Comparison of ENCODE assay signal across 9 mouse cellular contexts in genomic region chr4:116175711-116176542, GRCm38 (mm10). TPM values are rescaled to one million over a fixed set of nuclear protein-coding genes. Genes with fewer than 3 reads are reported as not detected.
DNase-seq lines count a peak whose midpoint lies in the region; ATAC-seq and TF ChIP-seq lines count a peak whose summit lies in the region.
"Had no signal": no experiment of that assay in that cellular context is flagged by ENCODE, and none has a peak within 500 bp of the region (broad histone marks: within the 10 kb centered on the region; RNA-seq: fewer than 3 reads in every experiment).

No protein-coding gene starts in this region.

- no peaks in the 10 kb centered on the region for H3K79me2 ChIP-seq in myocyte (ENCODE audit: control insufficient read depth, insufficient read depth)

- H3K4me3 ChIP-seq in kidney, embryonic 15.5 days (replicated peaks) = peak overlapping the region; percentile 30
- H3K4me3 ChIP-seq in brown adipose tissue, adult 24 weeks (ENCODE audit: insufficient read depth, low read depth, low read length) = peak overlapping the region; percentile 33
- H3K4me3 ChIP-seq in forebrain, embryonic 16.5 days (replicated peaks; ENCODE audit: low read length) = no peak overlapping the region
- H3K4me3 ChIP-seq in limb, embryonic 10.5 days = peak overlapping the region; percentile 21; the same call in 1 of the 2 replicates
- no peak overlapping the region for H3K4me3 ChIP-seq in myocyte

- H3K4me1 ChIP-seq in kidney, embryonic 15.5 days = peaks cover 39% of the 10 kb centered on the region
- peaks cover 22% of the 10 kb centered on the region for H3K4me1 ChIP-seq in brown adipose tissue, adult 24 weeks (ENCODE audit: control insufficient read depth, insufficient read depth, insufficient read length, low read length)
- peaks cover 17% of the 10 kb centered on the region for H3K4me1 ChIP-seq in forebrain, embryonic 16.5 days (replicated peaks; ENCODE audit: control insufficient read depth, insufficient read depth, low read length)
- H3K4me1 ChIP-seq in limb, embryonic 10.5 days = peaks cover 35% of the 10 kb centered on the region

- peak overlapping the region; percentile 52 for H3K4me2 ChIP-seq in kidney, embryonic 15.5 days
- peak overlapping the region; percentile 41 for H3K4me2 ChIP-seq in forebrain, embryonic 16.5 days (ENCODE audit: low read length)
- peak overlapping the region; percentile 68 for H3K4me2 ChIP-seq in myocyte (ENCODE audit: low read depth)

- no peaks in the 10 kb centered on the region for H3K9me3 ChIP-seq in kidney, embryonic 15.5 days (replicated peaks)
- H3K9me3 ChIP-seq in forebrain, embryonic 16.5 days (ENCODE audit: control insufficient read depth, low read length) = no peaks in the 10 kb centered on the region
- no peaks in the 10 kb centered on the region for H3K9me3 ChIP-seq in limb, embryonic 10.5 days (replicated peaks)

- no peak for DNase-seq in kidney, postnatal 25 days
- DNase-seq in limb, embryonic 10.5 days (ENCODE audit: low spot score) = no peak
- no peak for DNase-seq in adrenal gland, postnatal 14 days
- DNase-seq in layer of hippocampus, adult 18-20 months (ENCODE audit: low spot score in 2 of 2) = no peak

- no peak for TF ChIP-seq POLR2A in myocyte (IDR thresholded peaks at IDR 0.05; ENCODE audit: insufficient read length, low read depth)

- H3K36me3 ChIP-seq in kidney, embryonic 15.5 days = no peaks in the 10 kb centered on the region
- no peaks in the 10 kb centered on the region for H3K36me3 ChIP-seq in forebrain, embryonic 16.5 days (ENCODE audit: control insufficient read depth, insufficient read depth)
- H3K36me3 ChIP-seq in limb, embryonic 10.5 days = no peaks in the 10 kb centered on the region
- H3K36me3 ChIP-seq in myocyte (ENCODE audit: control insufficient read depth, insufficient read depth) = no peaks in the 10 kb centered on the region

- 66% methylated on average over 7 of the region's 7 CpGs for WGBS in kidney, embryonic 15.5 days
- 77% methylated on average over 7 of the region's 7 CpGs for WGBS in forebrain, embryonic 16.5 days
- 70% methylated on average over 7 of the region's 7 CpGs for WGBS in limb, embryonic 10.5 days

- peak overlapping the region; percentile 32; the same call in 1 of the 2 replicates for H3K9ac ChIP-seq in kidney, embryonic 15.5 days
- H3K9ac ChIP-seq in forebrain, embryonic 16.5 days (replicated peaks; ENCODE audit: low read depth, low read length) = no peak overlapping the region

- no peak overlapping the region for H3ac ChIP-seq in myocyte (ENCODE audit: control insufficient read depth, insufficient read length)

- H3K27me3 ChIP-seq in kidney, embryonic 15.5 days = no peaks in the 10 kb centered on the region
- H3K27me3 ChIP-seq in forebrain, embryonic 16.5 days (replicated peaks; ENCODE audit: control insufficient read depth, insufficient read depth, low read length) = no peaks in the 10 kb centered on the region
- no peaks in the 10 kb centered on the region for H3K27me3 ChIP-seq in limb, embryonic 10.5 days (ENCODE audit: low read depth, poor library complexity, severe bottlenecking)
- no peaks in the 10 kb centered on the region for H3K27me3 ChIP-seq in myocyte (ENCODE audit: control insufficient read depth, insufficient read depth, insufficient read length)

- ATAC-seq in kidney, embryonic 15.5 days (replicated peaks; ENCODE audit: low FRiP score) = no peak; the same call in none of the 2 replicates
- peak; percentile 57 for ATAC-seq in forebrain, embryonic 16.5 days

- peak overlapping the region; percentile 92 for H3K27ac ChIP-seq in kidney, embryonic 15.5 days
- peak overlapping the region; percentile 94 for H3K27ac ChIP-seq in brown adipose tissue, adult 24 weeks (replicated peaks; ENCODE audit: low read depth, low read length)
- H3K27ac ChIP-seq in forebrain, embryonic 16.5 days (ENCODE audit: low read length) = 0 out of 2 replicates have a peak overlapping the region, but pooled peaks have one; percentile 41
- H3K27ac ChIP-seq in limb, embryonic 10.5 days = peak overlapping the region; percentile 63

TF ChIP-seq in myocyte, 11 proteins besides CTCF, POLR2A, EP300 and RAD21:
- TF ChIP-seq SRF (IDR thresholded peaks at IDR 0.05; ENCODE audit: control insufficient read depth, insufficient read length, low read depth) = no peak
- no peak for TF ChIP-seq MYOD1 (IDR thresholded peaks at IDR 0.05; ENCODE audit: control insufficient read depth in 1 of 3, insufficient read length in 2 of 3, low read depth in 2 of 3)

RNA-seq across cellular contexts. Expression of gene Gm49337, which starts 2.7 kb away (rescaled TPM):
- polyA plus RNA-seq in kidney, embryonic 15.5 days (2015; fragmentation: Nextera tagmentation; extraction: Ambion mirVana) = not detected in 2 replicates
- not detected in 2 replicates for polyA plus RNA-seq in brown adipose tissue, adult 24 weeks (2012; ENCODE audit: insufficient read depth, insufficient read length, missing spikeins)
- not detected in 2 replicates for polyA plus RNA-seq in forebrain, embryonic 16.5 days (2015; fragmentation: Nextera tagmentation; extraction: Ambion mirVana)
- not detected in 2 replicates for polyA plus RNA-seq in limb, embryonic 10.5 days (2016; fragmentation: Nextera tagmentation; extraction: Ambion mirVana)
- polyA plus RNA-seq in myocyte (2012; fragmentation: generic; extraction: Trizol) = not detected
- total RNA-seq in adrenal gland, postnatal 14 days (2021) = not detected in 2 replicates
- 1 to 10 TPM; 1.5 to 3.6 TPM for total RNA-seq in layer of hippocampus, adult 18-20 months (2021)

RNA-seq across cellular contexts. Expression of gene 1700042G07Rik, which starts 2.8 kb away (rescaled TPM):
- polyA plus RNA-seq in kidney, embryonic 15.5 days (2015; fragmentation: Nextera tagmentation; extraction: Ambion mirVana) = not detected in 2 replicates
- polyA plus RNA-seq in brown adipose tissue, adult 24 weeks (2012; ENCODE audit: insufficient read depth, insufficient read length, missing spikeins) = not detected in 2 replicates
- polyA plus RNA-seq in forebrain, embryonic 16.5 days (2015; fragmentation: Nextera tagmentation; extraction: Ambion mirVana) = not detected in 2 replicates
- polyA plus RNA-seq in limb, embryonic 10.5 days (2016; fragmentation: Nextera tagmentation; extraction: Ambion mirVana) = not detected in 2 replicates
- not detected for polyA plus RNA-seq in myocyte (2012; fragmentation: generic; extraction: Trizol)
- total RNA-seq in adrenal gland, postnatal 14 days (2021) = not detected in 2 replicates
- not detected for total RNA-seq in layer of hippocampus, adult 18-20 months (2021)
- total RNA-seq: left cerebral cortex, adult 8-10 months had no signal

RNA-seq across cellular contexts. Expression of gene Tspan1, which starts 8.5 kb away (rescaled TPM):
- 2.1 and 6.4 TPM in 2 replicates for polyA plus RNA-seq in kidney, embryonic 15.5 days (2015; fragmentation: Nextera tagmentation; extraction: Ambion mirVana)
- polyA plus RNA-seq in brown adipose tissue, adult 24 weeks (2012; ENCODE audit: insufficient read depth, insufficient read length, missing spikeins) = not detected in 2 replicates
- 0.10 and 0.19 TPM in 2 replicates for polyA plus RNA-seq in forebrain, embryonic 16.5 days (2015; fragmentation: Nextera tagmentation; extraction: Ambion mirVana)
- not detected in 2 replicates for polyA plus RNA-seq in limb, embryonic 10.5 days (2016; fragmentation: Nextera tagmentation; extraction: Ambion mirVana)
- 0.16 TPM for polyA plus RNA-seq in myocyte (2012; fragmentation: generic; extraction: Trizol)
- total RNA-seq in adrenal gland, postnatal 14 days (2021) = not detected in 2 replicates
- total RNA-seq in layer of hippocampus, adult 18-20 months (2021) = not detected

RNA-seq across cellular contexts. Expression of gene Lurap1, which starts 24.8 kb away (rescaled TPM):
- polyA plus RNA-seq in kidney, embryonic 15.5 days (2015; fragmentation: Nextera tagmentation; extraction: Ambion mirVana) = 2.7 and 3.2 TPM in 2 replicates
- 17.5 and 22.9 TPM in 2 replicates for polyA plus RNA-seq in brown adipose tissue, adult 24 weeks (2012; ENCODE audit: insufficient read depth, insufficient read length, missing spikeins)
- polyA plus RNA-seq in forebrain, embryonic 16.5 days (2015; fragmentation: Nextera tagmentation; extraction: Ambion mirVana) = 2.6 and 2.7 TPM in 2 replicates
- 1.6 and 2.2 TPM in 2 replicates for polyA plus RNA-seq in limb, embryonic 10.5 days (2016; fragmentation: Nextera tagmentation; extraction: Ambion mirVana)
- 1.5 TPM for polyA plus RNA-seq in myocyte (2012; fragmentation: generic; extraction: Trizol)
- 12.4 and 18.1 TPM in 2 replicates for total RNA-seq in adrenal gland, postnatal 14 days (2021)
- 10 to 100 TPM; 22.9 to 24.6 TPM for total RNA-seq in layer of hippocampus, adult 18-20 months (2021)

RNA-seq across cellular contexts. Expression of gene Pik3r3, which starts 45.5 kb away (rescaled TPM):
- 21.3 and 21.6 TPM in 2 replicates for polyA plus RNA-seq in kidney, embryonic 15.5 days (2015; fragmentation: Nextera tagmentation; extraction: Ambion mirVana)
- 3.0 and 4.6 TPM in 2 replicates for polyA plus RNA-seq in brown adipose tissue, adult 24 weeks (2012; ENCODE audit: insufficient read depth, insufficient read length, missing spikeins)
- polyA plus RNA-seq in forebrain, embryonic 16.5 days (2015; fragmentation: Nextera tagmentation; extraction: Ambion mirVana) = 83.3 and 86.9 TPM in 2 replicates
- 26.6 and 45.2 TPM in 2 replicates for polyA plus RNA-seq in limb, embryonic 10.5 days (2016; fragmentation: Nextera tagmentation; extraction: Ambion mirVana)
- polyA plus RNA-seq in myocyte (2012; fragmentation: generic; extraction: Trizol) = 5.7 TPM
- 15.1 and 18.9 TPM in 2 replicates for total RNA-seq in adrenal gland, postnatal 14 days (2021)
- 10 to 100 TPM; 31.3 to 34.3 TPM for total RNA-seq in layer of hippocampus, adult 18-20 months (2021)

Comparison
In these comparisons a context has a peak if more than half of its experiments do, and no peak if none do; other contexts are left out.
1. H3K27ac ChIP-seq: peak in every context shown above with its lines; median percentile 94 in brown adipose tissue, adult 24 weeks; 92 in kidney, embryonic 15.5 days; 63 in limb, embryonic 10.5 days; 41 in forebrain, embryonic 16.5 days.
2. H3K4me3 ChIP-seq: peak in kidney, embryonic 15.5 days (single experiment), brown adipose tissue, adult 24 weeks (single experiment) and limb, embryonic 10.5 days (single experiment); none in forebrain, embryonic 16.5 days (single experiment) and myocyte (single experiment).
3. Peak in every context shown above with its lines, with median percentiles within 50 percentile points of each other: H3K4me2 ChIP-seq.